Mouse (Mus musculus): Measurements from ENCODE around the gene Zbtb22. TPM values are rescaled to one million over a fixed set of nuclear protein-coding genes. Genes with fewer than 3 reads are reported as not detected.

Zbtb22 gene
- polyA plus RNA-seq, 1 experiment: 134 TPM

GRCm38 (mm10) chr17:33940206-33940805 lies 24.6 kb downstream of the Zbtb22 start, which contains the start of the genes Pfdn6 and Wdr46:
Pfdn6 (minus strand) TSS chr17:33940343.
Wdr46 (plus strand) TSS chr17:33940660.
- H3K27me3 ChIP-seq (ENCODE audit: control insufficient read depth, insufficient read depth, low read length): no peaks in the 10 kb centered on the region
- no peak for TF ChIP-seq POLR2A (IDR thresholded peaks at IDR 0.05; ENCODE audit: low read depth, low read length)
- TF ChIP-seq CTCF (IDR thresholded peaks at IDR 0.05; ENCODE audit: extremely low read depth, insufficient read length, insufficient replicate concordance, low read depth, low read length): no peak
- H3K36me3 ChIP-seq (ENCODE audit: control insufficient read depth, insufficient read depth, low read length): peaks cover 9% of the 10 kb centered on the region
- H3K4me1 ChIP-seq (ENCODE audit: control insufficient read depth, insufficient read depth, insufficient read length, low read length): peaks cover 13% of the 10 kb centered on the region
- H3K27ac ChIP-seq (ENCODE audit: insufficient read depth, low read depth, low read length): no peak within 1 kb of the TSS
- peak within 1 kb of the TSS; percentile 94 for H3K4me3 ChIP-seq (ENCODE audit: low read depth, low read length)
- under 1% methylated on average over 36 of the region's 36 CpGs for WGBS

- TF ChIP-seq POLR2A (IDR thresholded peaks at IDR 0.05; ENCODE audit: low read depth, low read length): no peak
- no peak for TF ChIP-seq CTCF (IDR thresholded peaks at IDR 0.05; ENCODE audit: extremely low read depth, insufficient read length, insufficient replicate concordance, low read depth, low read length)
- Histone ChIP-seq H3K27me3 (ENCODE audit: control insufficient read depth, insufficient read depth, low read length) (no peaks in the 10 kb centered on the region), H3K4me3 (ENCODE audit: low read depth, low read length) (peak overlapping the region; percentile 94), H3K4me1 (ENCODE audit: control insufficient read depth, insufficient read depth, insufficient read length, low read length) (peaks cover 13% of the 10 kb centered on the region), H3K27ac (ENCODE audit: insufficient read depth, low read depth, low read length) (no peak overlapping the region), H3K36me3 (ENCODE audit: control insufficient read depth, insufficient read depth, low read length) (peaks cover 6% of the 10 kb centered on the region)
- WGBS: 1% methylated on average over 26 of the region's 26 CpGs
Observed at GRCm38 (mm10) chr17:33940981-33941380, 25.3 kb downstream of the Zbtb22 start.

GRCm38 (mm10) chr17:33941381-33941780 lies 25.7 kb downstream of the Zbtb22 start:
- H3K4me1 ChIP-seq (ENCODE audit: control insufficient read depth, insufficient read depth, insufficient read length, low read length): peaks cover 13% of the 10 kb centered on the region
- H3K36me3 ChIP-seq (ENCODE audit: control insufficient read depth, insufficient read depth, low read length): peaks cover 6% of the 10 kb centered on the region
- 43% methylated on average over 19 of the region's 19 CpGs for WGBS
- no peaks in the 10 kb centered on the region for H3K27me3 ChIP-seq (ENCODE audit: control insufficient read depth, insufficient read depth, low read length)
- peak; percentile 21; the same call in 1 of the 2 replicates for TF ChIP-seq POLR2A (IDR thresholded peaks at IDR 0.05; ENCODE audit: low read depth, low read length)
- TF ChIP-seq CTCF (IDR thresholded peaks at IDR 0.05; ENCODE audit: extremely low read depth, insufficient read length, insufficient replicate concordance, low read depth, low read length): no peak
- no peak overlapping the region for H3K27ac ChIP-seq (ENCODE audit: insufficient read depth, low read depth, low read length)
- peak overlapping the region; percentile 94 for H3K4me3 ChIP-seq (ENCODE audit: low read depth, low read length)

- no peaks in the 10 kb centered on the region for H3K27me3 ChIP-seq (ENCODE audit: control insufficient read depth, insufficient read depth, low read length)
- peaks cover 18% of the 10 kb centered on the region for H3K4me1 ChIP-seq (ENCODE audit: control insufficient read depth, insufficient read depth, insufficient read length, low read length)
- TF ChIP-seq CTCF (IDR thresholded peaks at IDR 0.05; ENCODE audit: extremely low read depth, insufficient read length, insufficient replicate concordance, low read depth, low read length): no peak
- no peak for TF ChIP-seq POLR2A (IDR thresholded peaks at IDR 0.05; ENCODE audit: low read depth, low read length)
- no peak overlapping the region for H3K4me3 ChIP-seq (ENCODE audit: low read depth, low read length)
- peaks cover 5% of the 10 kb centered on the region for H3K36me3 ChIP-seq (ENCODE audit: control insufficient read depth, insufficient read depth, low read length)
- H3K27ac ChIP-seq (ENCODE audit: insufficient read depth, low read depth, low read length): no peak overlapping the region
- 94% methylated on average over 15 of the region's 15 CpGs for WGBS
Observed at GRCm38 (mm10) chr17:33943454-33943853, 27.8 kb downstream of the Zbtb22 start.

GRCm38 (mm10) chr17:33947430-33948089 lies 31.9 kb downstream of the Zbtb22 start:
- H3K4me3 ChIP-seq (ENCODE audit: low read depth, low read length): no peak overlapping the region
- peaks cover 27% of the 10 kb centered on the region for H3K4me1 ChIP-seq (ENCODE audit: control insufficient read depth, insufficient read depth, insufficient read length, low read length)
- H3K27ac ChIP-seq (ENCODE audit: insufficient read depth, low read depth, low read length): no peak overlapping the region
- 69% methylated on average over 10 of the region's 10 CpGs for WGBS
- H3K27me3 ChIP-seq (ENCODE audit: control insufficient read depth, insufficient read depth, low read length): no peaks in the 10 kb centered on the region
- TF ChIP-seq POLR2A (IDR thresholded peaks at IDR 0.05; ENCODE audit: low read depth, low read length): no peak
- TF ChIP-seq CTCF (IDR thresholded peaks at IDR 0.05; ENCODE audit: extremely low read depth, insufficient read length, insufficient replicate concordance, low read depth, low read length): no peak
- peaks cover 9% of the 10 kb centered on the region for H3K36me3 ChIP-seq (ENCODE audit: control insufficient read depth, insufficient read depth, low read length)

GRCm38 (mm10) chr17:33948090-33948904 lies 32.6 kb downstream of the Zbtb22 start:
- no peak for TF ChIP-seq CTCF (IDR thresholded peaks at IDR 0.05; ENCODE audit: extremely low read depth, insufficient read length, insufficient replicate concordance, low read depth, low read length)
- no peak for TF ChIP-seq POLR2A (IDR thresholded peaks at IDR 0.05; ENCODE audit: low read depth, low read length)
- Histone ChIP-seq H3K4me3 (ENCODE audit: low read depth, low read length) (peak overlapping the region; percentile 50), H3K36me3 (ENCODE audit: control insufficient read depth, insufficient read depth, low read length) (peaks cover 13% of the 10 kb centered on the region), H3K4me1 (ENCODE audit: control insufficient read depth, insufficient read depth, insufficient read length, low read length) (peaks cover 33% of the 10 kb centered on the region), H3K27ac (ENCODE audit: insufficient read depth, low read depth, low read length) (peak overlapping the region; percentile 85; the same call in 1 of the 2 replicates), H3K27me3 (ENCODE audit: control insufficient read depth, insufficient read depth, low read length) (no peaks in the 10 kb centered on the region)
- 62% methylated on average over 22 of the region's 22 CpGs for WGBS

Measured in small intestine, adult 2 months (tissue).